Mouse (Mus musculus) heart, postnatal 0 days (tissue): ENCODE measurements around the gene Ghsr.

ENCODE experiments used
- CTCF ChIP-seq: IDR thresholded peaks from 2 replicates; pipeline ENCODE4 v1.5.1; 2016; ENCODE audit warnings: antibody characterized with exemption, control low read depth, low read depth
- EP300 ChIP-seq: IDR thresholded peaks from 2 replicates; pipeline ENCODE4 v1.6.1; 2016; ENCODE audit warnings: antibody characterized with exemption, low read depth

DNA sequence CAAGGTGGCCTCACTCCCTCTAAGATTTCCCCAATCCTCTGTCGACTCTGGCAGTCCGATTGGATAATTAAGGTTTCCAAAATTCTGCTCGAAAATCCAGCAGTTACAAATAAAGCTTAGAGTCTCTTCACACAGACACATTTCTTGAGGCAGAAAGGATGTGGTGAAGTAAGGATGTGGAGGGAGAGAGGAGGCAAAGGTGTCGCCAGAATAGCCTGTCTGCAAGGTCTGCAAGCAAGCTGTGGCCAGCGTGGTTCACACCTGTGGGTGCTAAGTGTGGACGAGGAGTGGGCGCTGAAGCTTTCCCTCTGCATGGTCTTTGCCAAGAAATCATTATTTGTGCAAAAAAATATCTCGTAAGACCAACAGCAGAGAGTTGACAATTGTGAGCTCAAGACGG, 48.6 kb upstream of the Ghsr start:
- TF ChIP-seq CTCF (no peak), EP300 (no peak)
